Mouse (Mus musculus): ENCODE measurements around the gene Med16.

GRCm38 (mm10) chr10:79942988-79943387, 34.3 kb upstream of the Med16 start:
- no peak for TF ChIP-seq TAL1 (IDR thresholded peaks at IDR 0.05; ENCODE audit: low read length)
- no peak for TF ChIP-seq GATA1 (IDR thresholded peaks at IDR 0.05; ENCODE audit: low read length)
